Mouse (Mus musculus) midbrain, embryonic 11.5 days (tissue): ENCODE measurements around the gene Ccn2. TPM values are rescaled to one million over a fixed set of nuclear protein-coding genes. Genes with fewer than 3 reads are reported as not detected.

Experiments used
- ATAC-seq: fragments of 200-750 bp; cut with Nextera tagmentation; 2 replicates; pipeline ENCODE4 v1.8.0; 2017; ENCODE audit warnings: moderate TSS enrichment, moderate library complexity; ENCODE audit not compliant: low FRiP score
- DNase-seq: peaks from one replicate; pipeline ENCODE4 v3.0.0; 2015; ENCODE audit warnings: low spot score; ENCODE audit errors: missing footprints
- H3K27ac ChIP-seq: fragments of 300-500 bp; sonication (generic); 2 replicates; pipeline ENCODE4 v1.5.1; 2014; ENCODE audit warnings: low read depth, low read length
- H3K27me3 ChIP-seq: fragments of 300-500 bp; sonication (generic); 2 replicates; pipeline ENCODE4 v1.6.1; 2014; ENCODE audit warnings: mild to moderate bottlenecking, low read length, moderate library complexity, mixed read lengths; ENCODE audit not compliant: control insufficient read depth, insufficient read depth
- H3K36me3 ChIP-seq: fragments of 300-500 bp; sonication (generic); 2 replicates; pipeline ENCODE4 v1.6.1; 2014; ENCODE audit warnings: mild to moderate bottlenecking, low read length, moderate library complexity, mixed read lengths; ENCODE audit not compliant: control insufficient read depth, insufficient read depth
- H3K4me1 ChIP-seq: fragments of 300-500 bp; sonication (generic); 2 replicates; pipeline ENCODE4 v1.6.1; 2014; ENCODE audit warnings: low read length; ENCODE audit not compliant: control insufficient read depth, insufficient read depth
- H3K4me2 ChIP-seq: fragments of 300-500 bp; sonication (generic); 2 replicates; pipeline ENCODE4 v1.6.1; 2014; ENCODE audit warnings: mild to moderate bottlenecking, moderate library complexity
- H3K4me3 ChIP-seq: fragments of 300-500 bp; sonication (generic); 2 replicates; pipeline ENCODE4 v1.5.1; 2014; ENCODE audit warnings: low read depth, low read length
- H3K9ac ChIP-seq: fragments of 300-500 bp; sonication (generic); 2 replicates; pipeline ENCODE4 v1.6.1; 2014; ENCODE audit warnings: low read length
- H3K9me3 ChIP-seq: fragments of 300-500 bp; sonication (generic); 2 replicates; pipeline ENCODE4 v1.6.1; 2016; ENCODE audit warnings: low read length; ENCODE audit not compliant: control insufficient read depth
- WGBS: fragments of 180-500 bp; shearing (Covaris S2); extraction: QIAGEN DNeasy Blood & Tissue Kit; methylation state at CpG from one replicate; pipeline ENCODE4 v1.1.7; 2014; 5-methylcytosine and 5-hydroxymethylcytosine counted together
- polyA plus RNA-seq: library from polyadenylated mRNA; unstranded; fragments of >200 nt; fragmentation: Nextera tagmentation; extraction: Ambion mirVana; gene quantifications from 2 replicates; pipeline ENCODE4 v1.2.1, GENCODE M21; 2014

The Ccn2 gene
- polyA plus RNA-seq = 3.2 and 3.8 TPM in 2 replicates

DNA sequence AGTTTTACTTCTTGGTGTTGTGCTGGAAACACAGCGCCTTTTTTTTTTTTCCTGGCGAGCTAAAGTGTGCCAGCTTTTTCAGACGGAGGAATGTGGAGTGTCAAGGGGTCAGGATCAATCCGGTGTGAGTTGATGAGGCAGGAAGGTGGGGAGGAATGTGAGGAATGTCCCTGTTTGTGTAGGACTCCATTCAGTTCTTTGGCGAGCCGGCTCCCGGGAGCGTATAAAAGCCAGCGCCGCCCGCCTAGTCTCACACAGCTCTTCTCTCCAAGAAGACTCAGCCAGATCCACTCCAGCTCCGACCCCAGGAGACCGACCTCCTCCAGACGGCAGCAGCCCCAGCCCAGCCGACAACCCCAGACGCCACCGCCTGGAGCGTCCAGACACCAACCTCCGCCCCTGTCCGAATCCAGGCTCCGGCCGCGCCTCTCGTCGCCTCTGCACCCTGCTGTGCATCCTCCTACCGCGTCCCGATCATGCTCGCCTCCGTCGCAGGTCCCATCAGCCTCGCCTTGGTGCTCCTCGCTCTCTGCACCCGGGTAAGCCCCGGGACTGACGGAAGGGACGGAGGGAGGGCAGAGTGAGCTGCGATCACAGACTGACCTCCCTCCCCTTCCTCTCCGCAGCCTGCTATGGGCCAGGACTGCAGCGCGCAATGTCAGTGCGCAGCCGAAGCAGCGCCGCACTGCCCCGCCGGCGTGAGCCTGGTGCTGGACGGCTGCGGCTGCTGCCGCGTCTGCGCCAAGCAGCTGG, at the start of gene Ccn2:
Gene Ccn2 (plus strand): TSS at position 193 of the 753 bp plus-strand sequence.
- WGBS = under 1% methylated on average over 53 of the region's 53 CpGs
- peak; percentile 97 for DNase-seq
- Histone ChIP-seq H3K27ac (peak within 1 kb of the TSS; percentile 70; the same call in 1 of the 2 replicates), H3K4me2 (peak within 1 kb of the TSS; percentile 47), H3K36me3 (no peaks in the 10 kb centered on the region), H3K9ac (peak within 1 kb of the TSS; percentile 80), H3K27me3 (no peaks in the 10 kb centered on the region), H3K9me3 (no peaks in the 10 kb centered on the region), H3K4me1 (peaks cover 11% of the 10 kb centered on the region), H3K4me3 (peak within 1 kb of the TSS; percentile 62)
- ATAC-seq = peak; percentile 94

DNA sequence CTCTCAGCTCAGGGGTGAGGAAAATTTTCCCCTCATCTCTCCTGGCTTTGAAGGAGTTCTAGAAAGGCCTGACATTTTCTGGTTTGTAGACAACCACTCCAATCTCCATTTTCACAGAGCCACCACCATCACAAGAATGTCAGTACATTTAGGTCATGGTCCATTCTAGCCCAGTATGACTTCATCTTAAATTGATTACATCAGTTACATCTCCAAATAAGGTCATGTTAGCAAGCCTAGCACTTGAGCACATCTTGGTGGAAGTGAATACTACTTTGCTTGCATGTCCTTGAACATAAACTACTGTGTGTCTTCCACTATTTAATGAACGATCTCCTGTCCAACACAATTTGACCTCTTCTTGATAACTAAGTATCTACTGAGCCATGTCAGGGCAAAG, 42.4 kb upstream of the Ccn2 start:
- DNase-seq (no peak), ATAC-seq (no peak)
- H3K4me1 ChIP-seq = no peaks in the 10 kb centered on the region
- no peak overlapping the region for H3K27ac ChIP-seq
- H3K4me3 ChIP-seq = no peak overlapping the region
- no peaks in the 10 kb centered on the region for H3K36me3 ChIP-seq
- no peaks in the 10 kb centered on the region for H3K9me3 ChIP-seq
- H3K4me2 ChIP-seq = no peak overlapping the region
- 87% methylated on average over 1 of the region's 1 CpGs for WGBS
- no peak overlapping the region for H3K9ac ChIP-seq
- no peaks in the 10 kb centered on the region for H3K27me3 ChIP-seq

DNA sequence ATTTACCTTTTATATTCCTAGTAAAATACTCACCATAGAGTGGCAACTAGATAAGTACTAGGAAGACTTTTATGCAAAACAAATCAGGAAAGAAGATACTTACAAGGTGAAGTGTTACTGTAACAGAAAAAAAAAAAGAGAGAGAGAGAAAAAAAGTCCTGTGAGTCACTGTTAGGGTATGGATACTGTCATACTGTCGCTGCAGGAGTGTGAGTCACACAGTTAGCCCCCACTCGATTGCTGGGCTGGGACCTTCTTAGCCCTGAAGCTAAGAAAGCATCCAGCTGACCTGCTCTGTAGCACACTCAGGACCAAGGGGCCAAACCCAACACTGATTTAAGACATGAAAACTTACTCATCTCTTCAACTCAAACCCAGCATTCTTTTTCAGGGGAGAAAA, 41.2 kb upstream of the Ccn2 start:
- WGBS = 65% methylated on average over 2 of the region's 2 CpGs
- no peaks in the 10 kb centered on the region for H3K36me3 ChIP-seq
- ATAC-seq (no peak), DNase-seq (no peak)
- no peaks in the 10 kb centered on the region for H3K4me1 ChIP-seq
- H3K9ac ChIP-seq = no peak overlapping the region
- no peaks in the 10 kb centered on the region for H3K27me3 ChIP-seq
- H3K4me2 ChIP-seq = no peak overlapping the region
- H3K4me3 ChIP-seq = no peak overlapping the region
- no peaks in the 10 kb centered on the region for H3K9me3 ChIP-seq
- H3K27ac ChIP-seq = no peak overlapping the region

DNA sequence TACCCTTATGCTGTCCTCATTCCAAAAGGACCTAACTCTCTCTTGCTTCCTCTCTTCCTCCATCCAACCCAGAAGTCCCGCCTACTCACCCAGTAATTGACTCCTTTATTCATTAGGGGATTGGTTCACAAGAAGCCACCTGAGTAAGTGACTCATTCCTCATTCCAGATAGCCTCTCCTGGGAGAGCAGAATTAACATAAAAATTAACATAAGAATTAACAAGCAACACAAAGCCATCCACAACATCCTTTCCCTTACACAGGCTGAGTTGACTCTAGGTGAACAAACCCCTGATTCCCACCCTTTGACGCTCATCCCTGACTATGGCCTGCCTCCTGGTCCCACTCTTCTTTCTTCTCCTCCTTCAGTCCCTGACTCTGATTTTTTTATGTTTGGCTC, 36.9 kb upstream of the Ccn2 start:
- Histone ChIP-seq H3K27ac (no peak overlapping the region), H3K27me3 (no peaks in the 10 kb centered on the region), H3K9ac (no peak overlapping the region), H3K36me3 (no peaks in the 10 kb centered on the region), H3K4me3 (no peak overlapping the region), H3K9me3 (no peaks in the 10 kb centered on the region), H3K4me2 (no peak overlapping the region), H3K4me1 (no peaks in the 10 kb centered on the region)
- WGBS = 83% methylated on average over 2 of the region's 2 CpGs
- no peak for DNase-seq
- ATAC-seq = no peak

DNA sequence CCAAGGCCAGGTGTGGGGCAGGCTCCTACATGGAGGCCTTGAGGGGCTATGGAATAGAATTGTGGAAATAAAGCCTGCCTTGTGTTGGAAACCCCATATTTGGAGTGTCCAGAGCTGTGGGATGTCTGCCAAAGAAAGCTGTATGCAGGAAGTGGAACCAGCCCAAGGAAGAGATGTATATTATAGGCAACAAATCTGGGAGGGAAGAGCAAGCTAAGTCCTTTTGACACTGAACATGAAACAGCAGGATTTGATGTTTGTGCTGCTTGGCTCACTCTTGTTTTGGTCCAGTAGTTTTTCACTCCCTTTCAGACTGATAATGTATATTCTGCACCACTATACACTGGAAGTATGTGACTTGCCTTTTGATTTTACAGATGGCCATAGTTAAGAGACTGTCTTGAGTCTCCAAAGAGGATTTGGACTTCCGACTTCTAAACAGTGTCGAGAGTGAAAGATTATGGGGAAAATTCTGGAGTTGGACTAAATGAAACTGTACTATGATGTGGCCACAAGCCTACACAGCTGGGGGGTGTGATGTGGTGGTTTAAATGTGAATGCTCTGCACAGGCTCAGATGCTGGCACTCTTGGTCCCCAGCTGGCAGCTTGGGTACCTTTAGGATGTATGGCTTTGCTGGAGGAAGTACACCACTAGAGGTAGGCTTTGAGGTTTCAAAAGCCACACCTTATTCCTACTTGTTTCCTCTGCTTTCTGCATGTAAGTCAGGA, 25.4 kb upstream of the Ccn2 start:
- WGBS = 92% methylated on average over 2 of the region's 2 CpGs
- Histone ChIP-seq H3K9me3 (no peaks in the 10 kb centered on the region), H3K4me1 (no peaks in the 10 kb centered on the region), H3K9ac (no peak overlapping the region), H3K36me3 (no peaks in the 10 kb centered on the region), H3K27me3 (no peaks in the 10 kb centered on the region), H3K27ac (no peak overlapping the region), H3K4me2 (no peak overlapping the region), H3K4me3 (no peak overlapping the region)
- DNase-seq = no peak
- no peak for ATAC-seq

DNA sequence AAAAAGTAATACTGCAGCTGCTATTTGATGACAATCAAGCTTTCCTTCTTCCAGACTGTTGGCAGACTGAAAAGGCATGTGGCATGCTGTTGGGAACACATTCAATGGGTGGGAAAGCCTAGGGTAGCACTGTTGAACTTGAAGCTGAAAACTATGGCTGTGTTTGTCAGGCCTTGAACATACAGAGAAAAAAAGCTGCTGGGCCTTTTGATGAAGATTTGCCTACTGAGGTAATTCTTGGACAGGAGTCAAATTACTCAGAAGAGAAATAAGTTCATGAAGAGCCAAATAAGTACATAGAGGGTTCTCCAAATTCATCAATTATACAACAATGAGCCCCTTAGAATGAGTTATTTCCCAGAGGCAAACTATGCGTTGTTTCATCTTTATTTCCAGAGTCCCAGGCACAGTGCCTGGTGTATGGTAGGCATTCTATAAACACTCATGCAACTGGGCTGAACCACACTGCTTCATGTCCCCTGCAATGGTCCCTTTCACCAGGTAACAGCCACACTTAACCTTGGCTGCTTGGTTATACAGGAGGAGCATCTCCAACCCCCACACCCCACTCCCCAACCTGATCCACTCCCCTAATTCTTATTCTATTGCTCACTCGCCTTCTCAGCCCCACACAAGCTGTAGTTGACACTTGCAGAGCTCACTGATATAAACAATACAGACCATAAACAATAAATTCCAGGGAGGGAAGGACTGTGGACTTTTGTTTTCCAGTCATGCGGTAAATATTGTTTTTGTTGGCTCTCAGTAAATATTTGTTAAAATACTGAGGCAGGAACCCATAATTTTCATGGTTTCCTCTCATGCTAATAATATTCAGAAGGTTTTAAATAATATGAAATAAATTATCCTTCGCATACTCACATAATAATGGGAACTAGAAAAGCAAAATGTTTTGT, 22.9 kb upstream of the Ccn2 start:
- Histone ChIP-seq H3K27ac (no peak overlapping the region), H3K4me3 (no peak overlapping the region), H3K9me3 (no peaks in the 10 kb centered on the region), H3K27me3 (no peaks in the 10 kb centered on the region), H3K36me3 (no peaks in the 10 kb centered on the region), H3K4me2 (no peak overlapping the region), H3K9ac (no peak overlapping the region), H3K4me1 (no peaks in the 10 kb centered on the region)
- DNase-seq (no peak), ATAC-seq (no peak)
- WGBS = 80% methylated on average over 4 of the region's 4 CpGs

DNA sequence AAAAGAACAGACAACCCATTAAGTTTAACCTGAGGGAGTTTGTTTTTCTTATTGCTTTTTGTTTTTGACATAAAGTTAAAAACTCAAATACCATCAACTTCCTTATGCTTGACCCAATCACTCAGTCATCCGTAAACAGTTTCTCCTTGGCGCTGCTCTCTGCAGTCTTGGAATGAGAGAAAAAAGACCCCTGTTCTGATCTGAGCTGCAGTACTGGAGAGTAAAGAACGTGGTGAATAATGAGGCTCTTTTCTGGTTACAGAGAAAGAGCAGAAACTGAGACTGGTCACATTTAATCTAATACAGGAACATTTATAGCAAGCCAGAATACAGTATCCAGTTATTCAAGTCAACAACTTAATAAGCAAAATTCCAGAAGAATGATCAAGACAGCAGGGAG, 21.8 kb upstream of the Ccn2 start:
- no peaks in the 10 kb centered on the region for H3K9me3 ChIP-seq
- no peak overlapping the region for H3K4me2 ChIP-seq
- H3K36me3 ChIP-seq = no peaks in the 10 kb centered on the region
- no peaks in the 10 kb centered on the region for H3K4me1 ChIP-seq
- DNase-seq (no peak), ATAC-seq (no peak)
- H3K4me3 ChIP-seq = no peak overlapping the region
- no peak overlapping the region for H3K9ac ChIP-seq
- H3K27me3 ChIP-seq = no peaks in the 10 kb centered on the region
- no peak overlapping the region for H3K27ac ChIP-seq
- 56% methylated on average over 3 of the region's 3 CpGs for WGBS

DNA sequence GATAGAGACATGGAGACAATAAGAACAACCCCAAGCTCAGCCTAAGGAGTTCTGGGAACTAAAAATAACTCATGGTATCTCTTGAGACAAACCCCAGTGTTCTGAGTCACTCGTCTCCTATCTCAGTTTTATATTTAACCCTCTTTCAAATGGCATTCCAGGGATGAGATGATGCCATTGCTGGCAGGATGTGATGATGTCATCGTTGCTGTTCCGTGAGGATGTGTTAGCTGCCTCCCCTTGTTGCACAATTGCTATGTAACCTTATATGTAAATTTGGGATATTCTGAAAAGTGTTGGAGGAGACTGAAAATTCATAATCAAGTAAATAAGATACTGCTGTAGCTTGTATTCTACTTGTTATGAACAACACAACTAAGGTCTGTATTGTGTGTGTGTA, 14.2 kb upstream of the Ccn2 start:
- H3K27ac ChIP-seq = no peak overlapping the region
- no peaks in the 10 kb centered on the region for H3K4me1 ChIP-seq
- H3K36me3 ChIP-seq = no peaks in the 10 kb centered on the region
- no peak for ATAC-seq
- H3K9me3 ChIP-seq = no peaks in the 10 kb centered on the region
- H3K4me2 ChIP-seq = no peak overlapping the region
- H3K9ac ChIP-seq = no peak overlapping the region
- peak; percentile 47 for DNase-seq
- no peaks in the 10 kb centered on the region for H3K27me3 ChIP-seq
- no peak overlapping the region for H3K4me3 ChIP-seq
- WGBS = 85% methylated on average over 3 of the region's 3 CpGs
